Mouse (Mus musculus): ENCODE data around the gene Vgll4. TPM values are rescaled to one million over a fixed set of nuclear protein-coding genes. Genes with fewer than 3 reads are reported as not detected.

Vgll4 gene
- polyA plus RNA-seq, 1 experiment from 2014 or later, result 14.7 TPM

GRCm38 (mm10) chr6:114907459-114907858 is 62.3 kb downstream of the Vgll4 start:
- Histone ChIP-seq H3K36me3 (replicated peaks; ENCODE audit: insufficient read depth, low read length) (no peaks in the 10 kb centered on the region), H3K4me3 (ENCODE audit: low read depth, low read length) (no peak overlapping the region), H3K9ac (replicated peaks) (no peak overlapping the region), H3K27ac (ENCODE audit: low read depth) (peak overlapping the region; percentile 51; the same call in 1 of the 2 replicates), H3K4me1 (ENCODE audit: insufficient read depth) (peaks cover 28% of the 10 kb centered on the region), H3K4me2 (ENCODE audit: low read depth, low read length) (no peak overlapping the region), H3K27me3 (ENCODE audit: insufficient read depth, low read length) (no peaks in the 10 kb centered on the region), H3K9me3 (ENCODE audit: low read length) (no peaks in the 10 kb centered on the region)
- 89% methylated on average over 6 of the region's 6 CpGs for WGBS (ENCODE audit: insufficient replicate concordance)
- ATAC-seq (no peak), DNase-seq (no peak)
- no peak for TF ChIP-seq EP300 (IDR thresholded peaks at IDR 0.05; ENCODE audit: low read depth)
- no peak for TF ChIP-seq CTCF (IDR thresholded peaks at IDR 0.05; ENCODE audit: low read depth)

GRCm38 (mm10) chr6:114906209-114906608 is 63.6 kb downstream of the Vgll4 start:
- 68% methylated on average over 5 of the region's 5 CpGs for WGBS (ENCODE audit: insufficient replicate concordance)
- H3K9ac ChIP-seq (replicated peaks), result no peak overlapping the region
- H3K4me1 ChIP-seq (ENCODE audit: insufficient read depth), result peaks cover 38% of the 10 kb centered on the region
- H3K27me3 ChIP-seq (ENCODE audit: insufficient read depth, low read length), result no peaks in the 10 kb centered on the region
- no peak overlapping the region for H3K27ac ChIP-seq (ENCODE audit: low read depth)
- ATAC-seq, result no peak
- H3K9me3 ChIP-seq (ENCODE audit: low read length), result no peaks in the 10 kb centered on the region
- no peak for DNase-seq
- no peaks in the 10 kb centered on the region for H3K36me3 ChIP-seq (replicated peaks; ENCODE audit: insufficient read depth, low read length)
- no peak overlapping the region for H3K4me2 ChIP-seq (ENCODE audit: low read depth, low read length)
- TF ChIP-seq EP300 (IDR thresholded peaks at IDR 0.05; ENCODE audit: low read depth), result no peak
- H3K4me3 ChIP-seq (ENCODE audit: low read depth, low read length), result no peak overlapping the region

DNA sequence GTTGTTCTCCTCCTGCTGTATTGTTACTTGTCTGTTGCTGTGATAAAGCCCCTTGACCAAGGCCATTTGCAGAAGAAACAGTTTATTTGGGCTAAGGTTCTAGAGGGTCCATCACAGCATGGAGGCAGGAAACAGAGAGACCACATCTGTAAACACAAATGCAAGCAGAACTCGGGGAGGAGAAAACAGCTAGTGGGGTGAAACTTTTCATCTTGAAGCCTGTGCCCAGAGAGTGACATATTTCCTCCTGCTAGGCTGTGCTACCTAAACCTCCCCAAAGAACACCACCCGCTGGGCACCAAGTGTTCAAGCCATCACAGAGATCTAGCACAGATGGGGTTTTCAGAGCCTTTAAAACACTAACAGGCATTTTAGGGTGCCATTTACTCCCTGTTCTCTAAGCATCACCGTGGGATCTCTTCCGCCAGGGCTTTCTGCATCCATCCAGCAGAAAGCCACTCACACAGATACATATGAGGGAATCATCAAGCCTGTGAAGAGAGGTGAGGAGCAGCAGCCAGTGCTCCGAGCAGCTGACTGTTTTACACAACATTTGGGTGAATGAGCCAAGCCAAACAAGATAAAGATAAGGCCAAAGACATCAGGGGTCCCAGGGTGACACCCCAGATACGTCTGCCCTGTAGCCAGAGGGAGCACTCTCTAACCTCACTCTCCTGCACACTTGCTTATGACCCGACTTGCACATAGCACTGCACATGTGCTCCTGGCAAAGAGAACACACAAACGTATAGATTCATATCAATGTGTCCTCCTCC is 64.4 kb downstream of the Vgll4 start:
- H3K4me2 ChIP-seq (ENCODE audit: low read depth, low read length), result no peak overlapping the region
- no peaks in the 10 kb centered on the region for H3K36me3 ChIP-seq (replicated peaks; ENCODE audit: insufficient read depth, low read length)
- DNase-seq (no peak), ATAC-seq (no peak)
- 50% methylated on average over 8 of the region's 8 CpGs for WGBS (ENCODE audit: insufficient replicate concordance)
- no peak overlapping the region for H3K27ac ChIP-seq (ENCODE audit: low read depth)
- H3K4me1 ChIP-seq (ENCODE audit: insufficient read depth), result peaks cover 46% of the 10 kb centered on the region
- no peaks in the 10 kb centered on the region for H3K9me3 ChIP-seq (ENCODE audit: low read length)
- H3K4me3 ChIP-seq (ENCODE audit: low read depth, low read length), result no peak overlapping the region
- TF ChIP-seq EP300 (IDR thresholded peaks at IDR 0.05; ENCODE audit: low read depth) (no peak), CTCF (IDR thresholded peaks at IDR 0.05; ENCODE audit: low read depth) (no peak)
- no peaks in the 10 kb centered on the region for H3K27me3 ChIP-seq (ENCODE audit: insufficient read depth, low read length)
- no peak overlapping the region for H3K9ac ChIP-seq (replicated peaks)

GRCm38 (mm10) chr6:114904818-114905217 is 65.0 kb downstream of the Vgll4 start:
- H3K4me3 ChIP-seq (ENCODE audit: low read depth, low read length), result no peak overlapping the region
- H3K9me3 ChIP-seq (ENCODE audit: low read length), result no peaks in the 10 kb centered on the region
- H3K4me2 ChIP-seq (ENCODE audit: low read depth, low read length), result no peak overlapping the region
- TF ChIP-seq EP300 (IDR thresholded peaks at IDR 0.05; ENCODE audit: low read depth) (no peak), CTCF (IDR thresholded peaks at IDR 0.05; ENCODE audit: low read depth) (no peak)
- H3K9ac ChIP-seq (replicated peaks), result no peak overlapping the region
- WGBS (ENCODE audit: insufficient replicate concordance), result 81% methylated on average over 3 of the region's 3 CpGs
- no peak for ATAC-seq
- no peaks in the 10 kb centered on the region for H3K27me3 ChIP-seq (ENCODE audit: insufficient read depth, low read length)
- DNase-seq, result no peak
- peaks cover 52% of the 10 kb centered on the region for H3K4me1 ChIP-seq (ENCODE audit: insufficient read depth)
- H3K36me3 ChIP-seq (replicated peaks; ENCODE audit: insufficient read depth, low read length), result no peaks in the 10 kb centered on the region
- H3K27ac ChIP-seq (ENCODE audit: low read depth), result no peak overlapping the region

DNA sequence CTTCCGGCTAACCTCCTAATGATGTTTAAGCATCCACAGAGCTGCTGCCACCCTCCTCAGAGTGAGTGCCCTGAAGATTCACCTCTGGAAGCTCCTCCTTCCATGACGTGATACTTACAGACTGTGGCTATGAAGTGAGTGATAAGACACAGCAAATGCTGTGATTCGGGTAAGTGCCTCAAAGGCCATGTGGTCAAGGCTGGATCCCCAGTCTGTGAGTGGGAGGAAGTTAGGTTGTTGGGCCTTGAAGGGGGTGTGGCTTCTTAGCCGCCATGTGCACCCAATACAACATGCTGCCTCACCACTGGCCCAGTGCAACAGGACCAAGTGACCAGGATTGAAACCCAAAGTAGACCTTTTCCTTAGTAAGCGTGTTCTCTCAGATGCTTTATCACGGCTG is 65.6 kb downstream of the Vgll4 start:
- H3K9me3 ChIP-seq (ENCODE audit: low read length), result no peaks in the 10 kb centered on the region
- WGBS (ENCODE audit: insufficient replicate concordance), result 56% methylated on average over 6 of the region's 6 CpGs
- H3K36me3 ChIP-seq (replicated peaks; ENCODE audit: insufficient read depth, low read length), result 0 out of 2 replicates have a peak, but pooled peaks cover 1% of the 10 kb centered on the region
- DNase-seq (no peak), ATAC-seq (no peak)
- H3K4me3 ChIP-seq (ENCODE audit: low read depth, low read length), result no peak overlapping the region
- peaks cover 55% of the 10 kb centered on the region for H3K4me1 ChIP-seq (ENCODE audit: insufficient read depth)
- no peak overlapping the region for H3K9ac ChIP-seq (replicated peaks)
- no peaks in the 10 kb centered on the region for H3K27me3 ChIP-seq (ENCODE audit: insufficient read depth, low read length)
- TF ChIP-seq CTCF (IDR thresholded peaks at IDR 0.05; ENCODE audit: low read depth) (no peak), EP300 (IDR thresholded peaks at IDR 0.05; ENCODE audit: low read depth) (no peak)
- H3K4me2 ChIP-seq (ENCODE audit: low read depth, low read length), result no peak overlapping the region
- H3K27ac ChIP-seq (ENCODE audit: low read depth), result no peak overlapping the region

- H3K36me3 ChIP-seq (replicated peaks; ENCODE audit: insufficient read depth, low read length), result peaks cover 2% of the 10 kb centered on the region; the same call in 1 of the 2 replicates
- 0 out of 2 replicates have a peak overlapping the region, but pooled peaks have one; percentile 63 for H3K4me2 ChIP-seq (ENCODE audit: low read depth, low read length)
- H3K9ac ChIP-seq (replicated peaks), result no peak overlapping the region
- ATAC-seq, result no peak; the same call in 1 of the 2 replicates
- H3K9me3 ChIP-seq (ENCODE audit: low read length), result no peaks in the 10 kb centered on the region
- H3K4me1 ChIP-seq (ENCODE audit: insufficient read depth), result peaks cover 53% of the 10 kb centered on the region
- no peak for DNase-seq
- H3K4me3 ChIP-seq (ENCODE audit: low read depth, low read length), result no peak overlapping the region
- 37% methylated on average over 4 of the region's 4 CpGs for WGBS (ENCODE audit: insufficient replicate concordance)
- H3K27ac ChIP-seq (ENCODE audit: low read depth), result peak overlapping the region; percentile 75
- H3K27me3 ChIP-seq (ENCODE audit: insufficient read depth, low read length), result no peaks in the 10 kb centered on the region
- TF ChIP-seq CTCF (IDR thresholded peaks at IDR 0.05; ENCODE audit: low read depth) (no peak), EP300 (IDR thresholded peaks at IDR 0.05; ENCODE audit: low read depth) (no peak)
Observed at GRCm38 (mm10) chr6:114901921-114902320, 67.9 kb downstream of the Vgll4 start.
